Mouse (Mus musculus) cerebellum, adult 9-10 months (tissue): Measurements from ENCODE around the gene Inhbe.
"Not testable (repeated sequence)": the region's sequence is repeated elsewhere in the genome, so short reads cannot be mapped to it uniquely, and the experiment has no call there.

Experiments used
- DNase-seq: peaks from one replicate; pipeline ENCODE4 v3.0.0; 2022

Inhbe gene

GRCm38 (mm10) chr10:127321621-127322020 is 32.6 kb downstream of the Inhbe start, which contains the start of gene Arhgap9:
Arhgap9 (plus strand) TSS chr10:127321964.
- DNase-seq, result no peak

DNA sequence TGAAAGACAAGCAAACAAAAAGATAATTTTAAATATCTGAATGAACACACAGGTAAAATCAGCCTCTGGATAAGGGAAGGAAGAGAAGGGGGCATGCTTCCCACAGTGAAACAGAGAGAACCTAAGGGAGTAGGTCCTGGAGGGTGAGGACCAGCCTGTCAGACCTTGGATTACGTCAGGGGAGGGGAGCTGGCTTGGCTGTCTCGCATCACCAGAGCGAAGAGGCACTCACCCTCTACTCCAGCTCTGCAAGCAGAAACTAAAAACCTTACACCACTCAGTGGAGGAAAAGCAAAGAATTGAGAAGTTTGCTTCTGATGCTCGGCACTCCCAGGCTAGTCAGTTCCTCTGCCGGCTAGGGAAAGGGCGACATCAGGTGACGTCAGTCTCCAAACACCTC is 34.2 kb downstream of the Inhbe start:
- no peak for DNase-seq

DNA sequence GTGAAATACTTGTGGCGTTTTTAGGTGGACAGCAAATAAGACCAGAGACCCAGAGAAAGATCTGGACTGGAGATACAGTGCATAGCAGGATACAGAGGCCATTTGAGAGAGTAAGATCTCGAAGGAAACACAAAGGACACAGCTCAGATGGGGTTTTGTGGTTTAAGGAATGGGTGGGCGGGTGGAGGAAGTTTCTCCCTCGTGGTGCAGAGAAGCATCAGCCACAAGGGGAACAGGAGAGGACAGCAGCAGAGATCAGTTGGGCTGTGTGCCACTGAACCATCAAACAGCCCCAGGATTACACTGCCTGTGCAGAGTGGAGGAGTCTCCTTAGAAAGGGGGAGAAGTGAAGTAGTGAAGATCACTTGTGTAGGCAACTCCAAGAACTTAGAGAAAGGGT is 36.2 kb downstream of the Inhbe start:
- DNase-seq, result no peak

DNA sequence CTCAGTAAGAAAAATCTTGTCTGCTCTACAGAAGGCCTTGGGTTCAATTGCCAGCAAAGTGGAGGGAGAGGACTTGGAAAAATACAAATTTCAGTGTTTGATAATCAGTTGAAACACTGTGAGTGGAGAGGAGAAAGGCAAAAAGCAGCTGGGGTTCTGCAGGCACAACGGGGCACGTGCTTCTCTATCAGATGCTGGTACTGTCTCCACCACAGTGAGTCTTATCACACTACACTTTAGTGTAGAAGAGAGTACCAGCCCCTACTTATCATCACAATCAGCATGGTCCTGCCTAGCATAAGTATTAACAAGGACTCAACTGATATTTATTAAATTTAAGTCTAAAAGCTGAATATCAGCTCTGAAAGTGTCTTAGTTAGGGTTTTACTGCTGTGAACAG is 36.9 kb downstream of the Inhbe start:
- DNase-seq, result no peak

GRCm38 (mm10) chr10:127314950-127315349 is 39.3 kb downstream of the Inhbe start:
- DNase-seq, result not testable (repeated sequence)

DNA sequence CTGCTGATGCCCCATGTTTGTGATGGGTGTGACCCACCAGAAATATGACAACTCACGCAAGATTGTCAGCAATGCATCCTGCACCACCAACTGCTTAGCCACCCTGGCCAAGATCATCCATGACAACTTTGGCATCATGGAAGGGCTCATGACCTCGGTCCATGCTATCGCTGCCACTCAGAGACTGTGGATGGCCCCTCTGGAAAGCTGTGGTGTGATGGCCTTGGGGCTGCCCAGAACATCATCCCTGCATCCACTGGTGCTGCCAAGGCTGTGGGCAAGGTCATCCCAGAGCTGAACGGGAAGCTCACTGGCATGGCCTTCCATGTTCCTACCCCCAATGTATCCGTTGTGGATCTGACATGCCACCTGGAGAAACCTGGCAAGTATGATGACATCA is 40.7 kb downstream of the Inhbe start:
- not testable (repeated sequence) for DNase-seq

DNA sequence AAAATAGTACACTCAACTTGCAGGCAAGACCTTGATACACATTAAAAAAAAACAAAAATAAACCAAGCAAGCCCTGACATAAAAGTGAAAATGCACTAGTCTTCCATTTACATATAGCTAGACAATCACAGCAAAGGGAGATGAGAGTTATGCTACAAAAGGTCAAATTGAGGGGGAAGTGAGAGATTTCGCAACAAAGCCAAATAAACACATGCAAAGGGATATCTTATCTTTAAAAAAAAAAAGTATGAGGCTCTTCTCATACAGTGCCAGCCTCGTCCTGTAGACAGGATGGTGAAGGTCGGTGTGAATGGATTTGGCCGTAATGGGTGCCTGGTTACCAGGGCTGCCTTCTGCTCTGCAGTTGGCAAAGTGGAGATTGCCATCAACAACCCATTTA is 41.4 kb downstream of the Inhbe start:
- peak; percentile 44 for DNase-seq

- peak; percentile 92 for DNase-seq
Observed at GRCm38 (mm10) chr10:127312356-127312676, 41.9 kb downstream of the Inhbe start.

GRCm38 (mm10) chr10:127311476-127312355 is 42.5 kb downstream of the Inhbe start, which contains the start of gene Mars:
Mars (minus strand) TSS chr10:127311786.
- DNase-seq, result peak; percentile 95

DNA sequence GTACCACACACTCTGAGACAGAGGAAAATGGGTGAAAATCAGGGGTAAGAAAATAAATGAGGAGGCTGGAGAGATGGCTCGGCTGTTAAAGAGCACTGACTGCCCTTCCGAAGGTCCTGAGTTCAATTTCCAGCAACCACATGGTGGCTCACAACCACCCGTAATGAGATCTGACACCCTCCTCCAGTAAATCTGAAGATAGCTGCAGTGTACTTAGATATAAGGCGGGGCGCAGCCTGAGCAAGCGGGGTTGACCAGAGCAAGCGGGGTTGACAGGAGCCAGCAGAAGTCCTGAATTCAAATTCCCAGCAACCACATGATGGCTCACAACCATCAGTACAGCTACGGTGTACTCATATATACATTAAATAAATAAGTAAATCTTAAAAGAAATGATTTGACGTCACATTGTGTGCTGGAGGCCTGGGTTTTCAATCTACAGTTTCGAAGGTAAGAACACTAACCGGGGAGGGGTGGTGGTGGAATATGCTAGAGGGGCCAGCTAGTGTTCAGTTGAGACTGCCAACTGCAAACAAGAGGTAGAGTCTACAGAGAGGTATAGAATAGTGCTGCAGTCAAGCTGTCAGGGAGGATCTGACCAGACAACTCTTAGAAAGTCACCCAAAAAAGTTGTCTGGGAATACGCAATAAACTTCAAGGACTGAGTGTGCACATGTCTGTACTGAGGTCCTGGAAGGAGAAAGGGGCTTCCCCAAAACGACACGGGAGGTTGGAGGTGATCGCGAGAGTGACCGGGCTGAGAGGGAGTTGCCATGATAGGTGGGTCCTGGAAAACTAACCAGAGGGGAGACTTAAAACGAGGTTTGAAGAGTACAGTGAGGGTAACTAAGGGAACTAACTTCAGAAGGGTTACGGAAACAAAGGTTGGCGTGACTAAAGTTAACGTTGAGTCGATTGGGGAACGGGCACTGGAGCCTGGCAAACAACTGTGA is 43.4 kb downstream of the Inhbe start:
- peak; percentile 53 for DNase-seq

GRCm38 (mm10) chr10:127309167-127309566 is 45.0 kb downstream of the Inhbe start:
- not testable (repeated sequence) for DNase-seq

DNA sequence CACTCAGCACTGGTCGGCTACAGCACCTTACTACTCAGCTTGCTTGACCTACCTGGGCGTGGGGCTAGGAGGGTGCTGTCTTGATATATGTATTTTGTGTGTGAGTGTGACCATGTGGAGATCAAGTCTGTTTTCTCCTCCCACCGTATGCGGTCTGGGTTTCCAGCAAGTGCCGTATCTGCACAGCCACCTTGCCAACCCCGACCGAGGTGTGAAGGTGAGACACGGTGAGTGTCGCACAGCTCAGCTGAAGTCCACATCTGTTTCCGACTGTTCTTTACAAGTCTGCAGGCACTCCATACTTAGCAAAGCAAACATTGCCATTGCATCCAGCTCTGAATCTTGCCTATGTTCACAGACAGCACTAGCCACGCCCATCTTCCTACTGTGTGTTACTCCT is 51.1 kb downstream of the Inhbe start:
- DNase-seq, result no peak

- no peak for DNase-seq
Observed at GRCm38 (mm10) chr10:127300361-127300760, 53.9 kb downstream of the Inhbe start.
